Mouse (Mus musculus): Measurements from ENCODE around the gene Kctd19.
A peak's percentile ranks its signal among the peaks of the same experiment; 100 is the strongest.

Gene Kctd19

GRCm38 (mm10) chr8:105336373-105337130 lies 76.8 kb downstream of the Kctd19 start:
- peak; percentile 75 for DNase-seq (ENCODE audit: low read depth, low spot score)
